Mouse (Mus musculus): Measurements from ENCODE around the gene Kank1.

The Kank1 gene

GRCm38 (mm10) chr19:25404163-25404562 lies 167.4 kb downstream of the Kank1 start:
- DNase-seq (ENCODE audit: extremely low spot score, low spot score) = no peak

GRCm38 (mm10) chr19:25405987-25406386 lies 169.2 kb downstream of the Kank1 start:
- no peak for DNase-seq (ENCODE audit: extremely low spot score, low spot score)

- DNase-seq (ENCODE audit: extremely low spot score, low spot score) = peak; percentile 71
Measured at GRCm38 (mm10) chr19:25406481-25407184, 169.9 kb downstream of the Kank1 start.

GRCm38 (mm10) chr19:25407185-25407886 lies 170.6 kb downstream of the Kank1 start:
- DNase-seq (ENCODE audit: extremely low spot score, low spot score) = no peak

GRCm38 (mm10) chr19:25407887-25408236 lies 171.1 kb downstream of the Kank1 start:
- no peak for DNase-seq (ENCODE audit: extremely low spot score, low spot score)

- no peak for DNase-seq (ENCODE audit: extremely low spot score, low spot score)
Measured at GRCm38 (mm10) chr19:25409239-25409638, 172.5 kb downstream of the Kank1 start.

GRCm38 (mm10) chr19:25411353-25411752 lies 174.6 kb downstream of the Kank1 start:
- no peak for DNase-seq (ENCODE audit: extremely low spot score, low spot score)

GRCm38 (mm10) chr19:25415448-25415847 lies 178.7 kb downstream of the Kank1 start:
- no peak for DNase-seq (ENCODE audit: extremely low spot score, low spot score)

GRCm38 (mm10) chr19:25417671-25418070 lies 180.9 kb downstream of the Kank1 start:
- no peak for DNase-seq (ENCODE audit: extremely low spot score, low spot score)

GRCm38 (mm10) chr19:25419983-25420382 lies 183.2 kb downstream of the Kank1 start:
- no peak for DNase-seq (ENCODE audit: extremely low spot score, low spot score)

GRCm38 (mm10) chr19:25422096-25422495 lies 185.3 kb downstream of the Kank1 start:
- DNase-seq (ENCODE audit: extremely low spot score, low spot score) = no peak

GRCm38 (mm10) chr19:25423371-25423770 lies 186.6 kb downstream of the Kank1 start:
- DNase-seq (ENCODE audit: extremely low spot score, low spot score) = no peak

GRCm38 (mm10) chr19:25426431-25426830 lies 189.7 kb downstream of the Kank1 start:
- DNase-seq (ENCODE audit: extremely low spot score, low spot score) = no peak

GRCm38 (mm10) chr19:25427886-25428285 lies 191.1 kb downstream of the Kank1 start:
- DNase-seq (ENCODE audit: extremely low spot score, low spot score) = no peak

GRCm38 (mm10) chr19:25428338-25428962 lies 191.7 kb downstream of the Kank1 start:
- DNase-seq (ENCODE audit: extremely low spot score, low spot score) = no peak

- no peak for DNase-seq (ENCODE audit: extremely low spot score, low spot score)
Measured at GRCm38 (mm10) chr19:25431431-25431830, 194.7 kb downstream of the Kank1 start.

- no peak for DNase-seq (ENCODE audit: extremely low spot score, low spot score)
Measured at GRCm38 (mm10) chr19:25431909-25432308, 195.1 kb downstream of the Kank1 start.

- peak; percentile 17 for DNase-seq (ENCODE audit: extremely low spot score, low spot score)
Measured at GRCm38 (mm10) chr19:25433169-25433690, 196.5 kb downstream of the Kank1 start.

- DNase-seq (ENCODE audit: extremely low spot score, low spot score) = no peak
Measured at GRCm38 (mm10) chr19:25434345-25434744, 197.6 kb downstream of the Kank1 start.

- DNase-seq (ENCODE audit: extremely low spot score, low spot score) = no peak
Measured at GRCm38 (mm10) chr19:25434795-25435194, 198.0 kb downstream of the Kank1 start.

- no peak for DNase-seq (ENCODE audit: extremely low spot score, low spot score)
Measured at GRCm38 (mm10) chr19:25435412-25435811, 198.6 kb downstream of the Kank1 start.

- DNase-seq (ENCODE audit: extremely low spot score, low spot score) = no peak
Measured at GRCm38 (mm10) chr19:25436175-25436574, 199.4 kb downstream of the Kank1 start.
